In genomic region chr7:140765391-140765790, GRCm38 (mm10) we compare ENCODE assay signal across 27 mouse cellular contexts. TPM values are rescaled to one million over a fixed set of nuclear protein-coding genes. Genes with fewer than 3 reads are reported as not detected.
"Had no signal": no experiment of that assay in that cellular context is flagged by ENCODE, and none has a peak within 500 bp of the region (broad histone marks: within the 10 kb centered on the region; RNA-seq: fewer than 3 reads in every experiment).

No protein-coding gene starts in this region.

RNA-seq across cellular contexts. Expression of gene Cyp2e1, which starts 1.9 kb away (rescaled TPM):
- total RNA-seq: common myeloid progenitor, adult 5-6 weeks; forebrain, postnatal 0 days; granulocyte monocyte progenitor cell, adult 5-6 weeks had no signal
- polyA plus RNA-seq: embryonic facial prominence, embryonic 10.5 days; embryonic facial prominence, embryonic 11.5 days; embryonic facial prominence, embryonic 12.5 days; embryonic facial prominence, embryonic 13.5 days; embryonic facial prominence, embryonic 14.5 days; embryonic facial prominence, embryonic 15.5 days; erythroblast, embryonic 14.5 days; forebrain, embryonic 10.5 days; forebrain, embryonic 11.5 days; forebrain, embryonic 12.5 days; forebrain, embryonic 13.5 days; forebrain, embryonic 14.5 days; forebrain, embryonic 15.5 days; forebrain, embryonic 16.5 days; forebrain, postnatal 0 days had no signal

RNA-seq across cellular contexts. Expression of gene Syce1, which starts 22.3 kb away (rescaled TPM):
- total RNA-seq: forebrain, postnatal 0 days; gastrocnemius, adult 18-20 months; gastrocnemius, adult 2 months; gastrocnemius, adult 8-10 months; gastrocnemius, postnatal 10 days; gastrocnemius, postnatal 14 days; gastrocnemius, postnatal 25 days; gastrocnemius, postnatal 36 days; gastrocnemius, postnatal 4 days; heart, adult 18-20 months; heart, adult 2 months had no signal
- polyA plus RNA-seq: embryonic facial prominence, embryonic 13.5 days; forebrain, embryonic 10.5 days; forebrain, embryonic 11.5 days; forebrain, embryonic 13.5 days had no signal

RNA-seq across cellular contexts. Expression of gene Zfp941, which starts 56.6 kb away (rescaled TPM):
- total RNA-seq: gastrocnemius, adult 18-20 months; gastrocnemius, adult 2 months; gastrocnemius, postnatal 14 days; gastrocnemius, postnatal 25 days had no signal
- polyA plus RNA-seq: erythroblast, embryonic 14.5 days had no signal
